ENCODE assay signal across 27 mouse cellular contexts in genomic region chr9:120985524-120985923, GRCm38 (mm10). TPM values are rescaled to one million over a fixed set of nuclear protein-coding genes. Genes with fewer than 3 reads are reported as not detected.
DNase-seq lines count a peak whose midpoint lies in the region; ATAC-seq and TF ChIP-seq lines count a peak whose summit lies in the region.
"Had no signal": no experiment of that assay in that cellular context is flagged by ENCODE, and none has a peak within 500 bp of the region (broad histone marks: within the 10 kb centered on the region; RNA-seq: fewer than 3 reads in every experiment).

No protein-coding gene starts in this region.

- no peaks in the 10 kb centered on the region for H3K36me3 ChIP-seq in kidney, embryonic 14.5 days (ENCODE audit: control insufficient read depth, insufficient read depth, low read length)
- H3K36me3 ChIP-seq in small intestine, adult 2 months (ENCODE audit: control insufficient read depth, insufficient read depth, low read length) = no peaks in the 10 kb centered on the region
- H3K36me3 ChIP-seq in hindbrain, postnatal 0 days (ENCODE audit: insufficient read depth, low read length) = no peaks in the 10 kb centered on the region
- H3K36me3 ChIP-seq: heart, embryonic 12.5 days; lung, embryonic 15.5 days had no signal

- H3K4me3 ChIP-seq in kidney, embryonic 14.5 days (ENCODE audit: low read length) = no peak overlapping the region
- H3K4me3 ChIP-seq in small intestine, adult 2 months (ENCODE audit: low read depth, low read length) = no peak overlapping the region
- H3K4me3 ChIP-seq in hindbrain, postnatal 0 days (ENCODE audit: low read length) = no peak overlapping the region
- H3K4me3 ChIP-seq: erythroblast, embryonic 14.5 days; gastrocnemius, adult 2 months; heart, embryonic 12.5 days; hindbrain, embryonic 13.5 days; layer of hippocampus, adult 2 months; lung, embryonic 15.5 days had no signal

- no peaks in the 10 kb centered on the region for H3K27me3 ChIP-seq in kidney, embryonic 14.5 days (ENCODE audit: control insufficient read depth, insufficient read depth, low read length)
- no peaks in the 10 kb centered on the region for H3K27me3 ChIP-seq in small intestine, adult 2 months (ENCODE audit: control insufficient read depth, insufficient read depth, low read length)
- H3K27me3 ChIP-seq in hindbrain, postnatal 0 days (ENCODE audit: insufficient read depth, low read length) = no peaks in the 10 kb centered on the region
- H3K27me3 ChIP-seq: CH12.LX; heart, embryonic 12.5 days; hindbrain, embryonic 13.5 days; lung, embryonic 15.5 days had no signal

- no peak overlapping the region for H3K4me2 ChIP-seq in kidney, embryonic 14.5 days (replicated peaks; ENCODE audit: low read depth, low read length)
- H3K4me2 ChIP-seq in hindbrain, postnatal 0 days (ENCODE audit: low read depth, low read length) = no peak overlapping the region
- H3K4me2 ChIP-seq: heart, embryonic 12.5 days; hindbrain, embryonic 13.5 days; lung, embryonic 15.5 days; midbrain, embryonic 11.5 days had no signal

- TF ChIP-seq CTCF in small intestine, adult 2 months (IDR thresholded peaks at IDR 0.05; ENCODE audit: extremely low read depth, insufficient read length, insufficient replicate concordance, low read depth, low read length) = no peak
- no peak for TF ChIP-seq CTCF in hindbrain, postnatal 0 days (IDR thresholded peaks at IDR 0.05; ENCODE audit: low read depth)

- H3K9me3 ChIP-seq in kidney, embryonic 14.5 days (ENCODE audit: control insufficient read depth, low read length) = no peaks in the 10 kb centered on the region
- H3K9me3 ChIP-seq in hindbrain, postnatal 0 days (ENCODE audit: low read length) = no peaks in the 10 kb centered on the region
- H3K9me3 ChIP-seq: heart, embryonic 12.5 days; hindbrain, embryonic 13.5 days; lung, embryonic 15.5 days had no signal

- peak; percentile 51 for DNase-seq in kidney, adult 11 months
- DNase-seq in kidney, postnatal 14 days = peak; percentile 39
- DNase-seq in kidney, postnatal 4 days = no peak
- no peak for DNase-seq in hindbrain, postnatal 0 days (ENCODE audit: low spot score)
- DNase-seq in layer of hippocampus, postnatal 14 days (ENCODE audit: low spot score in 2 of 2) = no peak
- DNase-seq: adrenal gland, adult 2 months; adrenal gland, postnatal 36 days; cerebellum, adult 18-20 months; cerebellum, postnatal 10 days; gastrocnemius, adult 2 months; gastrocnemius, postnatal 36 days; heart, adult 18-20 months; heart, postnatal 4 days; liver; lung, postnatal 36 days had no signal

- H3K9ac ChIP-seq in kidney, embryonic 14.5 days (ENCODE audit: low read depth, low read length) = no peak overlapping the region
- H3K9ac ChIP-seq in hindbrain, postnatal 0 days (replicated peaks; ENCODE audit: low read length) = no peak overlapping the region
- H3K9ac ChIP-seq: heart, embryonic 12.5 days; hindbrain, embryonic 13.5 days; lung, embryonic 15.5 days had no signal

- peaks cover 24% of the 10 kb centered on the region for H3K4me1 ChIP-seq in kidney, embryonic 14.5 days (ENCODE audit: control insufficient read depth, insufficient read depth, low read length)
- H3K4me1 ChIP-seq in small intestine, adult 2 months (ENCODE audit: control insufficient read depth, insufficient read depth, insufficient read length, low read length) = peaks cover 33% of the 10 kb centered on the region
- peaks cover 24% of the 10 kb centered on the region for H3K4me1 ChIP-seq in hindbrain, postnatal 0 days (ENCODE audit: insufficient read depth, low read length)

- H3K27ac ChIP-seq in kidney, embryonic 14.5 days (ENCODE audit: low read depth, low read length) = no peak overlapping the region
- peak overlapping the region; percentile 85 for H3K27ac ChIP-seq in small intestine, adult 2 months (ENCODE audit: insufficient read depth, low read depth, low read length)
- H3K27ac ChIP-seq in hindbrain, postnatal 0 days = no peak overlapping the region
- H3K27ac ChIP-seq: gastrocnemius, adult 2 months; hindbrain, embryonic 13.5 days; layer of hippocampus, adult 2 months; lung, embryonic 15.5 days had no signal

- no peak for TF ChIP-seq POLR2A in small intestine, adult 2 months (IDR thresholded peaks at IDR 0.05; ENCODE audit: low read depth, low read length)

- WGBS in kidney, embryonic 14.5 days = 94% methylated on average over 5 of the region's 5 CpGs
- 52% methylated on average over 5 of the region's 5 CpGs for WGBS in small intestine, adult 2 months
- WGBS in hindbrain, postnatal 0 days = 98% methylated on average over 5 of the region's 5 CpGs

- no peak for ATAC-seq in kidney, embryonic 14.5 days (ENCODE audit: low FRiP score, low TSS enrichment)
- ATAC-seq in hindbrain, postnatal 0 days = no peak
- ATAC-seq: activated CD4-positive, CD25-positive, alpha-beta regulatory T cell, adult 4 months; forebrain, embryonic 16.5 days; midbrain, embryonic 16.5 days had no signal

RNA-seq across cellular contexts. Expression of gene Ctnnb1, which starts 56.5 kb away (rescaled TPM):
- 479 and 740 TPM in 2 replicates for polyA plus RNA-seq in kidney, embryonic 14.5 days (2014; fragmentation: Nextera tagmentation; extraction: Ambion mirVana)
- 137 and 230 TPM in 2 replicates for polyA plus RNA-seq in small intestine, adult 2 months (2012; rRNA removed)
- 861 and 986 TPM in 2 replicates for total RNA-seq in hindbrain, postnatal 0 days (2014; rRNA removed)
- 287 and 288 TPM in 2 replicates for polyA plus RNA-seq in hindbrain, postnatal 0 days (2015; fragmentation: Nextera tagmentation; extraction: Ambion mirVana)
- 100 to 1,000 TPM; 772 to 788 TPM for total RNA-seq in layer of hippocampus, postnatal 14 days (2021)

Comparison
In these comparisons a context has a peak if more than half of its experiments do, and no peak if none do; other contexts are left out.
1. DNase-seq: peak in kidney, adult 11 months (single experiment) and kidney, postnatal 14 days (single experiment); none in kidney, postnatal 4 days (0 of 2), hindbrain, postnatal 0 days (single experiment) and layer of hippocampus, postnatal 14 days (0 of 2).